Mouse (Mus musculus): Measurements from ENCODE around the gene Raly. TPM values are rescaled to one million over a fixed set of nuclear protein-coding genes. Genes with fewer than 3 reads are reported as not detected.

The Raly gene
- polyA plus RNA-seq, 1 experiment from 2014 or later, result 76.6 TPM

- Histone ChIP-seq H3K9ac (ENCODE audit: low read depth, low read length) (no peak overlapping the region), H3K4me3 (ENCODE audit: low read depth, low read length) (no peak overlapping the region), H3K27me3 (ENCODE audit: control insufficient read depth, insufficient read depth, low read length) (no peaks in the 10 kb centered on the region), H3K4me2 (replicated peaks; ENCODE audit: low read depth, low read length) (no peak overlapping the region), H3K4me1 (replicated peaks; ENCODE audit: control insufficient read depth, insufficient read depth, low read length) (no peaks in the 10 kb centered on the region), H3K9me3 (ENCODE audit: control insufficient read depth, low read length) (no peaks in the 10 kb centered on the region; the same call in 1 of the 2 replicates), H3K36me3 (ENCODE audit: control insufficient read depth, insufficient read depth, low read length) (no peaks in the 10 kb centered on the region), H3K27ac (ENCODE audit: low read depth, low read length) (no peak overlapping the region)
- DNase-seq (ENCODE audit: low spot score) (no peak), ATAC-seq (ENCODE audit: low FRiP score) (no peak)
- WGBS, result 88% methylated on average over 5 of the region's 5 CpGs
Measured at GRCm38 (mm10) chr2:154757691-154758090, 33.2 kb upstream of the Raly start.

- H3K4me3 ChIP-seq (ENCODE audit: low read depth, low read length), result no peak overlapping the region
- no peak for DNase-seq (ENCODE audit: low spot score)
- 78% methylated on average over 1 of the region's 1 CpGs for WGBS
- H3K27ac ChIP-seq (ENCODE audit: low read depth, low read length), result no peak overlapping the region
- no peak for ATAC-seq (ENCODE audit: low FRiP score)
- H3K9ac ChIP-seq (ENCODE audit: low read depth, low read length), result no peak overlapping the region
- H3K4me2 ChIP-seq (replicated peaks; ENCODE audit: low read depth, low read length), result no peak overlapping the region
- no peaks in the 10 kb centered on the region for H3K36me3 ChIP-seq (ENCODE audit: control insufficient read depth, insufficient read depth, low read length)
- no peaks in the 10 kb centered on the region for H3K4me1 ChIP-seq (replicated peaks; ENCODE audit: control insufficient read depth, insufficient read depth, low read length)
- no peaks in the 10 kb centered on the region for H3K27me3 ChIP-seq (ENCODE audit: control insufficient read depth, insufficient read depth, low read length)
- no peaks in the 10 kb centered on the region; the same call in 1 of the 2 replicates for H3K9me3 ChIP-seq (ENCODE audit: control insufficient read depth, low read length)
Measured at GRCm38 (mm10) chr2:154758454-154758853, 32.4 kb upstream of the Raly start.

DNA sequence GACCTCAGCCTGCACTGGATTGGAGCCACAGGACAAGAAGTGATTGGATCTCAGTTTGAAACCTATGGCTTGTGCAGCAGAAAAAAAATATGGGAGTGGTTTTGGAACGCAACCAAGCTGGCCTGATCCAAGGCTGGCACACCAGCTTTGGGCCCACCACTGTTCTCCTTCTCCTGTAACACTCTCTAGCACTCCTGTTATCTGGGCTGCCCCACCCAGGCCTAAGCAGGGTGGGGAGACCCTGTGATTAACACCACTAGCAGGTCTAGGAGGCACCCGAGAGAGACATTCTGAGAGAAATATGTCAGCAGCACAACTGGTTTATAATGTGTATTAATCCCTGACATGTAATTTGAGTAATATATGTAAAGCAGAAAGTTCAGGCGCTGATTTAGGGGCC lies 27.7 kb upstream of the Raly start:
- Histone ChIP-seq H3K9ac (ENCODE audit: low read depth, low read length) (no peak overlapping the region), H3K9me3 (ENCODE audit: control insufficient read depth, low read length) (no peaks in the 10 kb centered on the region; the same call in 1 of the 2 replicates), H3K4me3 (ENCODE audit: low read depth, low read length) (no peak overlapping the region), H3K36me3 (ENCODE audit: control insufficient read depth, insufficient read depth, low read length) (no peaks in the 10 kb centered on the region), H3K27ac (ENCODE audit: low read depth, low read length) (no peak overlapping the region), H3K4me1 (replicated peaks; ENCODE audit: control insufficient read depth, insufficient read depth, low read length) (no peaks in the 10 kb centered on the region), H3K27me3 (ENCODE audit: control insufficient read depth, insufficient read depth, low read length) (no peaks in the 10 kb centered on the region), H3K4me2 (replicated peaks; ENCODE audit: low read depth, low read length) (no peak overlapping the region)
- WGBS, result 90% methylated on average over 3 of the region's 3 CpGs
- no peak for ATAC-seq (ENCODE audit: low FRiP score)
- no peak for DNase-seq (ENCODE audit: low spot score)

DNA sequence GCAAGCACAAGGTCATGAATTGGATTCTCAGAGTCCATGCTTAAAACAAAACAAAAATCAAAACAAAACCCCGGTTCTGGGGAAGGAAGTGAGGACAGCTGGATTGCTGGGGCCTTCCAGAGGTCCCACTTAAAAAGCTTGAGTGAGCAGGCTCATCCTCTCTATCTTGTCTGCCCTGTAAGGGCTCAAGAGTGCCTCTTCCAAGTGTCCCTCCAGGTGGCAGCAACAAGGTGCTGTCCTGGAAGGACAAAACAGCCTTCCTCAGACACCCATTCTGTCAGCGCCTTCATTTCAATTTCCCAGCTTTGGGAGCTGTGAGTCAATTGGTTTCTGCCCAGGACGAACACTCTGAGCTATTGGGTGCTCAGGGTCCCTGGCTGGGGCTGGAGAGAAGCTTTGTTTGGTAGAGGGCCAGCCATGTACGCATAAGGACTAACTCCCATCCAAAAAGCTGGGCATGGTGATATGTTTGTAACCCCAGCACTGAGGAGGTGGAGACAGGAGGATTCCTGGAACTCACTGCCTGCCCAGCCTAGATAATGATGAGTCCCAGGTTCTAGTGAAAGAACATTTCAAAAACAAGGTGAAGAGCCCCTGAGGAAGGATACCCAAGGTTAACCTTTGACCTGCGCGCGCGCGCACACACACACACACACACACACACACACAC lies 25.9 kb upstream of the Raly start:
- H3K27me3 ChIP-seq (ENCODE audit: control insufficient read depth, insufficient read depth, low read length), result no peaks in the 10 kb centered on the region
- H3K9me3 ChIP-seq (ENCODE audit: control insufficient read depth, low read length), result no peaks in the 10 kb centered on the region; the same call in 1 of the 2 replicates
- no peak overlapping the region for H3K4me3 ChIP-seq (ENCODE audit: low read depth, low read length)
- H3K9ac ChIP-seq (ENCODE audit: low read depth, low read length), result no peak overlapping the region
- H3K36me3 ChIP-seq (ENCODE audit: control insufficient read depth, insufficient read depth, low read length), result no peaks in the 10 kb centered on the region
- H3K4me1 ChIP-seq (replicated peaks; ENCODE audit: control insufficient read depth, insufficient read depth, low read length), result no peaks in the 10 kb centered on the region
- DNase-seq (ENCODE audit: low spot score), result no peak
- no peak overlapping the region for H3K27ac ChIP-seq (ENCODE audit: low read depth, low read length)
- no peak overlapping the region for H3K4me2 ChIP-seq (replicated peaks; ENCODE audit: low read depth, low read length)
- WGBS, result 85% methylated on average over 9 of the region's 9 CpGs
- ATAC-seq (ENCODE audit: low FRiP score), result no peak

- no peak overlapping the region for H3K4me3 ChIP-seq (ENCODE audit: low read depth, low read length)
- H3K27me3 ChIP-seq (ENCODE audit: control insufficient read depth, insufficient read depth, low read length), result no peaks in the 10 kb centered on the region
- H3K36me3 ChIP-seq (ENCODE audit: control insufficient read depth, insufficient read depth, low read length), result no peaks in the 10 kb centered on the region
- no peaks in the 10 kb centered on the region for H3K4me1 ChIP-seq (replicated peaks; ENCODE audit: control insufficient read depth, insufficient read depth, low read length)
- DNase-seq (ENCODE audit: low spot score) (no peak), ATAC-seq (ENCODE audit: low FRiP score) (no peak)
- H3K4me2 ChIP-seq (replicated peaks; ENCODE audit: low read depth, low read length), result no peak overlapping the region
- no peaks in the 10 kb centered on the region; the same call in 1 of the 2 replicates for H3K9me3 ChIP-seq (ENCODE audit: control insufficient read depth, low read length)
- no peak overlapping the region for H3K27ac ChIP-seq (ENCODE audit: low read depth, low read length)
- 79% methylated on average over 8 of the region's 8 CpGs for WGBS
- no peak overlapping the region for H3K9ac ChIP-seq (ENCODE audit: low read depth, low read length)
Measured at GRCm38 (mm10) chr2:154765554-154766008, 25.3 kb upstream of the Raly start.

GRCm38 (mm10) chr2:154767051-154767450 lies 23.8 kb upstream of the Raly start:
- DNase-seq (ENCODE audit: low spot score), result no peak
- no peaks in the 10 kb centered on the region for H3K36me3 ChIP-seq (ENCODE audit: control insufficient read depth, insufficient read depth, low read length)
- H3K9me3 ChIP-seq (ENCODE audit: control insufficient read depth, low read length), result no peaks in the 10 kb centered on the region
- H3K4me3 ChIP-seq (ENCODE audit: low read depth, low read length), result no peak overlapping the region
- H3K4me1 ChIP-seq (replicated peaks; ENCODE audit: control insufficient read depth, insufficient read depth, low read length), result no peaks in the 10 kb centered on the region
- no peak for ATAC-seq (ENCODE audit: low FRiP score)
- H3K27ac ChIP-seq (ENCODE audit: low read depth, low read length), result no peak overlapping the region
- WGBS, result 90% methylated on average over 6 of the region's 6 CpGs
- no peak overlapping the region for H3K9ac ChIP-seq (ENCODE audit: low read depth, low read length)
- H3K4me2 ChIP-seq (replicated peaks; ENCODE audit: low read depth, low read length), result no peak overlapping the region
- H3K27me3 ChIP-seq (ENCODE audit: control insufficient read depth, insufficient read depth, low read length), result no peaks in the 10 kb centered on the region

DNA sequence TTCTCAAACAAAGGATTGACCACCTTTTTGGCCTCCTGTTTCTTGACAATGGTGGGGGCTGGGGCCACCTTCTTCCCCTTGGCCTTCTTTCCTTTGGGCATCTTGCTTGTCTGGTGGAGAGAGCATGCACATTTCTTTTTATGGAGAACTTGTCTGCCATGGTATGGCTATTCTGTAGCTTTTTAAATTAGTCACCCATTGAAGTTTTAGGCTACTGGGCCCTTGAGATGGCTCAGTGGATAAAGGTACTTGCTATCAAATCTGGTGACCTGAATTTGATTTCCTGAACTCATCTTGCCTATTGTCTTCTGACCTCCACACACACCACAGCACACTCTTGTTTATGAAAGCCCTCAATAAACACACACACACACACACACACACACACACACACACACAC lies 21.0 kb upstream of the Raly start, which contains the start of gene Gm14214:
Gene Gm14214, minus strand, starts transcription at position 101 of the 400 bp plus-strand sequence.
- H3K4me2 ChIP-seq (replicated peaks; ENCODE audit: low read depth, low read length), result no peak within 1 kb of the TSS
- H3K27ac ChIP-seq (ENCODE audit: low read depth, low read length), result no peak within 1 kb of the TSS
- H3K27me3 ChIP-seq (ENCODE audit: control insufficient read depth, insufficient read depth, low read length), result no peaks in the 10 kb centered on the region
- DNase-seq (ENCODE audit: low spot score) (no peak), ATAC-seq (ENCODE audit: low FRiP score) (no peak)
- no peaks in the 10 kb centered on the region for H3K36me3 ChIP-seq (ENCODE audit: control insufficient read depth, insufficient read depth, low read length)
- no peak within 1 kb of the TSS for H3K9ac ChIP-seq (ENCODE audit: low read depth, low read length)
- H3K9me3 ChIP-seq (ENCODE audit: control insufficient read depth, low read length), result no peaks in the 10 kb centered on the region
- no peaks in the 10 kb centered on the region for H3K4me1 ChIP-seq (replicated peaks; ENCODE audit: control insufficient read depth, insufficient read depth, low read length)
- no peak within 1 kb of the TSS for H3K4me3 ChIP-seq (ENCODE audit: low read depth, low read length)

DNA sequence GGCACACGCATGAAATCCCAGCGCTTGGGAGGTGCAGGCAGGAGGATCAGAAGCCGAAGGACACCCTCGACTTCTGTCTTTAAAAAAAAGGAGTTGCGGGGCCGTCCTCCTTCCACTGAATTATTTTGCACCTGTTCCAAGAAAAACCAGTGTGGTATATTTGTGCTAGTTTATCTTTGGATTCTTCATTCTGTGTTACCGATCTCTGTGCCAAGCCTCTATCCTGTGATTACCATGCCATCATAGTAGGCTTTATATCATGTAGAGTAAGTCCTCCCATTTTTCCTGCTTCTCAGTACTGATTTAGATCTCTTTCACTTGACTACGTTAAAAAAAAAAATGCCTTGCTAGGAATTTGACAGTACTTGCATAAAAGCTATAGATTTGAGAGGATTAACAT lies 19.3 kb upstream of the Raly start:
- H3K4me3 ChIP-seq (ENCODE audit: low read depth, low read length), result no peak overlapping the region
- no peaks in the 10 kb centered on the region for H3K27me3 ChIP-seq (ENCODE audit: control insufficient read depth, insufficient read depth, low read length)
- H3K27ac ChIP-seq (ENCODE audit: low read depth, low read length), result no peak overlapping the region
- 84% methylated on average over 8 of the region's 8 CpGs for WGBS
- no peak overlapping the region for H3K4me2 ChIP-seq (replicated peaks; ENCODE audit: low read depth, low read length)
- DNase-seq (ENCODE audit: low spot score) (no peak), ATAC-seq (ENCODE audit: low FRiP score) (no peak)
- H3K4me1 ChIP-seq (replicated peaks; ENCODE audit: control insufficient read depth, insufficient read depth, low read length), result no peaks in the 10 kb centered on the region
- no peaks in the 10 kb centered on the region for H3K9me3 ChIP-seq (ENCODE audit: control insufficient read depth, low read length)
- no peaks in the 10 kb centered on the region for H3K36me3 ChIP-seq (ENCODE audit: control insufficient read depth, insufficient read depth, low read length)
- H3K9ac ChIP-seq (ENCODE audit: low read depth, low read length), result no peak overlapping the region

- 83% methylated on average over 1 of the region's 1 CpGs for WGBS
- Histone ChIP-seq H3K4me1 (replicated peaks; ENCODE audit: control insufficient read depth, insufficient read depth, low read length) (no peaks in the 10 kb centered on the region), H3K36me3 (ENCODE audit: control insufficient read depth, insufficient read depth, low read length) (no peaks in the 10 kb centered on the region), H3K9ac (ENCODE audit: low read depth, low read length) (no peak overlapping the region), H3K27ac (ENCODE audit: low read depth, low read length) (no peak overlapping the region), H3K4me2 (replicated peaks; ENCODE audit: low read depth, low read length) (no peak overlapping the region), H3K27me3 (ENCODE audit: control insufficient read depth, insufficient read depth, low read length) (no peaks in the 10 kb centered on the region), H3K4me3 (ENCODE audit: low read depth, low read length) (no peak overlapping the region), H3K9me3 (ENCODE audit: control insufficient read depth, low read length) (no peaks in the 10 kb centered on the region)
- DNase-seq (ENCODE audit: low spot score), result peak; percentile 57
- no peak for ATAC-seq (ENCODE audit: low FRiP score)
Measured at GRCm38 (mm10) chr2:154774032-154774431, 16.9 kb upstream of the Raly start.
